Mouse (Mus musculus): ENCODE data around the gene Fxyd4. TPM values are rescaled to one million over a fixed set of nuclear protein-coding genes. Genes with fewer than 3 reads are reported as not detected.

Fxyd4 gene
- polyA plus RNA-seq, 1 experiment from 2014 or later, result 4.4 TPM

DNA sequence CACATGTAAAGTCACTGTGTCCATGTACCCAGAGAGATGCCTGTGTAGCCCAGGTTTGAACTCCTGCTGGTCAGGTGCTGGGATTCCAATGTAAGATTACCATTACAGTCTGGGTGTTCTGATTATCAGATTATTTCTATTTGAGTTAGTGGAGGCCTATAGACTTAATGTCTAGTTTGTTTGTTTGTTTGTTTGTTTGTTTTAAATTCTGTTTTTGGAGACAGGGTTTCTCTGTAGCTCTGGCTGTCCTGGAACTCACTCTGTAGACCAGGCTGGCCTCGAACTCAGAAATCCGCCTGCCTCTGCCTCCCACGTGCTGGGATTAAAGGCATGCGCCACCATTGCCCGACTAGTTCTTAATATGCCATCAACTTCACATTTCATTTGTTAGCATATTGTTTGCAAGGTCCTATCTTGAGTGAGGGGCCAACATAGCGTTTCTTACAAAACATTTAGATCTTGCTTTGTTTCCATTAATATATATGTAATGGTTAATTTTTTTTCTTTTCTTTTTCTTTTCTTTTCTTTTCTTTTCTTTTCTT, 27.3 kb downstream of the Fxyd4 start:
- peak overlapping the region; percentile 62 for H3K4me2 ChIP-seq (replicated peaks; ENCODE audit: low read depth, low read length)
- H3K27me3 ChIP-seq (ENCODE audit: control insufficient read depth, insufficient read depth, low read length), result no peaks in the 10 kb centered on the region
- H3K9me3 ChIP-seq (ENCODE audit: control insufficient read depth, low read depth, low read length), result no peaks in the 10 kb centered on the region
- no peak overlapping the region for H3K27ac ChIP-seq (ENCODE audit: low read length)
- 77% methylated on average over 6 of the region's 6 CpGs for WGBS
- H3K9ac ChIP-seq (replicated peaks; ENCODE audit: low read depth, low read length), result no peak overlapping the region
- H3K36me3 ChIP-seq (ENCODE audit: control insufficient read depth, insufficient read depth, low read length), result no peaks in the 10 kb centered on the region
- peaks cover 28% of the 10 kb centered on the region for H3K4me1 ChIP-seq (ENCODE audit: control insufficient read depth, insufficient read depth, low read length)
- ATAC-seq (ENCODE audit: insufficient number of reproducible peaks, insufficient read depth, low FRiP score, low read depth), result no peak
- no peak overlapping the region for H3K4me3 ChIP-seq (ENCODE audit: low read depth, low read length)

- Histone ChIP-seq H3K27ac (ENCODE audit: low read length) (peak overlapping the region; percentile 99; the same call in 1 of the 2 replicates), H3K9ac (replicated peaks; ENCODE audit: low read depth, low read length) (peak overlapping the region; percentile 99), H3K4me3 (ENCODE audit: low read depth, low read length) (peak overlapping the region; percentile 100), H3K27me3 (ENCODE audit: control insufficient read depth, insufficient read depth, low read length) (no peaks in the 10 kb centered on the region), H3K9me3 (ENCODE audit: control insufficient read depth, low read depth, low read length) (no peaks in the 10 kb centered on the region), H3K36me3 (ENCODE audit: control insufficient read depth, insufficient read depth, low read length) (no peaks in the 10 kb centered on the region), H3K4me2 (replicated peaks; ENCODE audit: low read depth, low read length) (peak overlapping the region; percentile 62), H3K4me1 (ENCODE audit: control insufficient read depth, insufficient read depth, low read length) (peaks cover 25% of the 10 kb centered on the region)
- under 1% methylated on average over 14 of the region's 14 CpGs for WGBS
- no peak for ATAC-seq (ENCODE audit: insufficient number of reproducible peaks, insufficient read depth, low FRiP score, low read depth)
Observed at GRCm38 (mm10) chr6:117908424-117908900, 29.0 kb downstream of the Fxyd4 start.

GRCm38 (mm10) chr6:117907979-117908355, 29.5 kb downstream of the Fxyd4 start:
- WGBS, result under 1% methylated on average over 26 of the region's 26 CpGs
- H3K4me3 ChIP-seq (ENCODE audit: low read depth, low read length), result peak overlapping the region; percentile 100
- peak overlapping the region; percentile 62 for H3K4me2 ChIP-seq (replicated peaks; ENCODE audit: low read depth, low read length)
- no peak for ATAC-seq (ENCODE audit: insufficient number of reproducible peaks, insufficient read depth, low FRiP score, low read depth)
- H3K9me3 ChIP-seq (ENCODE audit: control insufficient read depth, low read depth, low read length), result no peaks in the 10 kb centered on the region
- H3K27me3 ChIP-seq (ENCODE audit: control insufficient read depth, insufficient read depth, low read length), result no peaks in the 10 kb centered on the region
- H3K4me1 ChIP-seq (ENCODE audit: control insufficient read depth, insufficient read depth, low read length), result peaks cover 24% of the 10 kb centered on the region
- peak overlapping the region; percentile 99 for H3K9ac ChIP-seq (replicated peaks; ENCODE audit: low read depth, low read length)
- peak overlapping the region; percentile 99 for H3K27ac ChIP-seq (ENCODE audit: low read length)
- no peaks in the 10 kb centered on the region for H3K36me3 ChIP-seq (ENCODE audit: control insufficient read depth, insufficient read depth, low read length)

GRCm38 (mm10) chr6:117907301-117907978, 30.1 kb downstream of the Fxyd4 start:
- H3K4me2 ChIP-seq (replicated peaks; ENCODE audit: low read depth, low read length), result peak overlapping the region; percentile 62
- ATAC-seq (ENCODE audit: insufficient number of reproducible peaks, insufficient read depth, low FRiP score, low read depth), result peak; percentile 84
- no peaks in the 10 kb centered on the region for H3K36me3 ChIP-seq (ENCODE audit: control insufficient read depth, insufficient read depth, low read length)
- H3K4me1 ChIP-seq (ENCODE audit: control insufficient read depth, insufficient read depth, low read length), result peaks cover 24% of the 10 kb centered on the region
- H3K27me3 ChIP-seq (ENCODE audit: control insufficient read depth, insufficient read depth, low read length), result no peaks in the 10 kb centered on the region
- H3K9ac ChIP-seq (replicated peaks; ENCODE audit: low read depth, low read length), result peak overlapping the region; percentile 99
- peak overlapping the region; percentile 99 for H3K27ac ChIP-seq (ENCODE audit: low read length)
- no peaks in the 10 kb centered on the region for H3K9me3 ChIP-seq (ENCODE audit: control insufficient read depth, low read depth, low read length)
- H3K4me3 ChIP-seq (ENCODE audit: low read depth, low read length), result peak overlapping the region; percentile 100
- under 1% methylated on average over 67 of the region's 77 CpGs for WGBS

GRCm38 (mm10) chr6:117906590-117907271, 30.8 kb downstream of the Fxyd4 start:
- H3K36me3 ChIP-seq (ENCODE audit: control insufficient read depth, insufficient read depth, low read length), result no peaks in the 10 kb centered on the region
- H3K9ac ChIP-seq (replicated peaks; ENCODE audit: low read depth, low read length), result peak overlapping the region; percentile 99
- peak overlapping the region; percentile 99 for H3K27ac ChIP-seq (ENCODE audit: low read length)
- WGBS, result under 1% methylated on average over 64 of the region's 68 CpGs
- ATAC-seq (ENCODE audit: insufficient number of reproducible peaks, insufficient read depth, low FRiP score, low read depth), result peak; percentile 95
- H3K4me1 ChIP-seq (ENCODE audit: control insufficient read depth, insufficient read depth, low read length), result peaks cover 24% of the 10 kb centered on the region
- peak overlapping the region; percentile 100 for H3K4me3 ChIP-seq (ENCODE audit: low read depth, low read length)
- no peaks in the 10 kb centered on the region for H3K27me3 ChIP-seq (ENCODE audit: control insufficient read depth, insufficient read depth, low read length)
- H3K4me2 ChIP-seq (replicated peaks; ENCODE audit: low read depth, low read length), result peak overlapping the region; percentile 62
- no peaks in the 10 kb centered on the region for H3K9me3 ChIP-seq (ENCODE audit: control insufficient read depth, low read depth, low read length)

GRCm38 (mm10) chr6:117906015-117906531, 31.4 kb downstream of the Fxyd4 start:
- peak overlapping the region; percentile 19 for H3K9ac ChIP-seq (replicated peaks; ENCODE audit: low read depth, low read length)
- peak overlapping the region; percentile 75 for H3K27ac ChIP-seq (ENCODE audit: low read length)
- peak; percentile 4; the same call in 1 of the 2 replicates for ATAC-seq (ENCODE audit: insufficient number of reproducible peaks, insufficient read depth, low FRiP score, low read depth)
- H3K27me3 ChIP-seq (ENCODE audit: control insufficient read depth, insufficient read depth, low read length), result no peaks in the 10 kb centered on the region
- under 1% methylated on average over 25 of the region's 25 CpGs for WGBS
- no peaks in the 10 kb centered on the region for H3K9me3 ChIP-seq (ENCODE audit: control insufficient read depth, low read depth, low read length)
- H3K4me1 ChIP-seq (ENCODE audit: control insufficient read depth, insufficient read depth, low read length), result peaks cover 24% of the 10 kb centered on the region
- peak overlapping the region; percentile 40 for H3K4me3 ChIP-seq (ENCODE audit: low read depth, low read length)
- H3K4me2 ChIP-seq (replicated peaks; ENCODE audit: low read depth, low read length), result peak overlapping the region; percentile 30
- H3K36me3 ChIP-seq (ENCODE audit: control insufficient read depth, insufficient read depth, low read length), result no peaks in the 10 kb centered on the region

DNA sequence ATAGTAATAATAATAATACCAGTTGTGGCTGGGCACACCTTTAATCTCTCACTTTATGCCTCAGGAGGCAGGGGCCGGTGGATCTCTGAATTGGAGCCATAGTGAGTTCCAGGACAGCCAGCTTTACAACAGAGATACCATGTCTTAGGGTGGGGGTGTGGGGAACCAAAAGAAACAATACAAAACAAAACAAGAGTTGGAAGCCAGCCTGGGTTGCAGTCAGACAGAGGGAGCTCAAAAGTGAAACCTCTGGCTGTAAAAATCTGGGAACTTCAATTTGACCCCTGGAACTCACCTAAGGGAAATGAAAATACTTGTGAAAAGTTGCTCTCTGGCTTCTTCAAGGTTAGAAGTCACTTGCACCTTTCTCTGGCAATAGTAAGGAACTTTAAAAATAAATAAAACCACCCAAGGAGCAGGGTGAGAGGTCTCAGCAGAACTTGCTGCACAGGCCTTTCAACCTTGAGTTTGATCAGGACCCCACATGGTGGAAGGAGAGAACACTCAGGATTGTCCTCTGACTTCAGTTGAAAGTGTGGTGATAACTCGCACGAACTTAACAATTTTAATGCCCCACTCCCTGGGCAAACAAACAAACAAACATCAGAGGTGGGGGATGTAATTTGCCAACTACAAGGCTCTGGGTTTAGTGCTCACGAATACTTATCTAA, 32.1 kb downstream of the Fxyd4 start:
- Histone ChIP-seq H3K4me3 (ENCODE audit: low read depth, low read length) (peak overlapping the region; percentile 40), H3K4me2 (replicated peaks; ENCODE audit: low read depth, low read length) (peak overlapping the region; percentile 30), H3K36me3 (ENCODE audit: control insufficient read depth, insufficient read depth, low read length) (no peaks in the 10 kb centered on the region), H3K4me1 (ENCODE audit: control insufficient read depth, insufficient read depth, low read length) (peaks cover 21% of the 10 kb centered on the region), H3K27ac (ENCODE audit: low read length) (peak overlapping the region; percentile 75), H3K9ac (replicated peaks; ENCODE audit: low read depth, low read length) (0 out of 2 replicates have a peak overlapping the region, but pooled peaks have one; percentile 19), H3K9me3 (ENCODE audit: control insufficient read depth, low read depth, low read length) (no peaks in the 10 kb centered on the region), H3K27me3 (ENCODE audit: control insufficient read depth, insufficient read depth, low read length) (no peaks in the 10 kb centered on the region)
- WGBS, result 23% methylated on average over 4 of the region's 4 CpGs
- no peak for ATAC-seq (ENCODE audit: insufficient number of reproducible peaks, insufficient read depth, low FRiP score, low read depth)

- H3K36me3 ChIP-seq (ENCODE audit: control insufficient read depth, insufficient read depth, low read length), result no peaks in the 10 kb centered on the region
- no peaks in the 10 kb centered on the region for H3K27me3 ChIP-seq (ENCODE audit: control insufficient read depth, insufficient read depth, low read length)
- H3K4me3 ChIP-seq (ENCODE audit: low read depth, low read length), result no peak overlapping the region
- H3K27ac ChIP-seq (ENCODE audit: low read length), result no peak overlapping the region
- no peaks in the 10 kb centered on the region for H3K9me3 ChIP-seq (ENCODE audit: control insufficient read depth, low read depth, low read length)
- peaks cover 8% of the 10 kb centered on the region for H3K4me1 ChIP-seq (ENCODE audit: control insufficient read depth, insufficient read depth, low read length)
- H3K4me2 ChIP-seq (replicated peaks; ENCODE audit: low read depth, low read length), result no peak overlapping the region
- 80% methylated on average over 3 of the region's 3 CpGs for WGBS
- H3K9ac ChIP-seq (replicated peaks; ENCODE audit: low read depth, low read length), result no peak overlapping the region
- no peak for ATAC-seq (ENCODE audit: insufficient number of reproducible peaks, insufficient read depth, low FRiP score, low read depth)
Observed at GRCm38 (mm10) chr6:117903836-117904235, 33.7 kb downstream of the Fxyd4 start.
